Mouse (Mus musculus) telencephalon, adult 2 months (tissue): ENCODE measurements around the gene Armc2.

Experiments used
- DNase-seq: peaks from one replicate; pipeline ENCODE4 v3.0.0-alpha.2; 2011; ENCODE audit warnings: low read depth, low spot score

Armc2 gene

GRCm38 (mm10) chr10:42014086-42014485 lies 4.2 kb downstream of the Armc2 start:
- no peak for DNase-seq

GRCm38 (mm10) chr10:42010761-42011435 lies 7.3 kb downstream of the Armc2 start:
- DNase-seq: peak; percentile 39

- no peak for DNase-seq
Observed at GRCm38 (mm10) chr10:42005259-42005658, 13.0 kb downstream of the Armc2 start.

GRCm38 (mm10) chr10:42004690-42005089 lies 13.6 kb downstream of the Armc2 start:
- DNase-seq: no peak

- DNase-seq: no peak
Observed at GRCm38 (mm10) chr10:42004056-42004455, 14.2 kb downstream of the Armc2 start.

GRCm38 (mm10) chr10:42003576-42003975 lies 14.7 kb downstream of the Armc2 start:
- DNase-seq: no peak

GRCm38 (mm10) chr10:42002436-42002835 lies 15.8 kb downstream of the Armc2 start:
- no peak for DNase-seq

GRCm38 (mm10) chr10:42001260-42001659 lies 17.0 kb downstream of the Armc2 start:
- DNase-seq: no peak

GRCm38 (mm10) chr10:41997691-41998178 lies 20.5 kb downstream of the Armc2 start:
- no peak for DNase-seq

- no peak for DNase-seq
Observed at GRCm38 (mm10) chr10:41996157-41996556, 22.1 kb downstream of the Armc2 start.

GRCm38 (mm10) chr10:41995051-41995450 lies 23.2 kb downstream of the Armc2 start:
- DNase-seq: no peak

GRCm38 (mm10) chr10:41994578-41994977 lies 23.7 kb downstream of the Armc2 start:
- no peak for DNase-seq

- DNase-seq: no peak
Observed at GRCm38 (mm10) chr10:41992059-41992440, 26.2 kb downstream of the Armc2 start.

GRCm38 (mm10) chr10:41991364-41992058 lies 26.7 kb downstream of the Armc2 start:
- DNase-seq: no peak

GRCm38 (mm10) chr10:41990896-41991295 lies 27.3 kb downstream of the Armc2 start:
- DNase-seq: no peak

GRCm38 (mm10) chr10:41988930-41989329 lies 29.3 kb downstream of the Armc2 start:
- no peak for DNase-seq

GRCm38 (mm10) chr10:41986126-41986525 lies 32.1 kb downstream of the Armc2 start:
- no peak for DNase-seq

- peak; percentile 81 for DNase-seq
Observed at GRCm38 (mm10) chr10:41984221-41984620, 34.0 kb downstream of the Armc2 start.

- DNase-seq: no peak
Observed at GRCm38 (mm10) chr10:41982821-41983220, 35.4 kb downstream of the Armc2 start.

- peak; percentile 44 for DNase-seq
Observed at GRCm38 (mm10) chr10:41980772-41981383, 37.4 kb downstream of the Armc2 start.

- no peak for DNase-seq
Observed at GRCm38 (mm10) chr10:41978403-41979234, 39.6 kb downstream of the Armc2 start.

- DNase-seq: no peak
Observed at GRCm38 (mm10) chr10:41972676-41973075, 45.6 kb downstream of the Armc2 start.
